In the genomic region with DNA sequence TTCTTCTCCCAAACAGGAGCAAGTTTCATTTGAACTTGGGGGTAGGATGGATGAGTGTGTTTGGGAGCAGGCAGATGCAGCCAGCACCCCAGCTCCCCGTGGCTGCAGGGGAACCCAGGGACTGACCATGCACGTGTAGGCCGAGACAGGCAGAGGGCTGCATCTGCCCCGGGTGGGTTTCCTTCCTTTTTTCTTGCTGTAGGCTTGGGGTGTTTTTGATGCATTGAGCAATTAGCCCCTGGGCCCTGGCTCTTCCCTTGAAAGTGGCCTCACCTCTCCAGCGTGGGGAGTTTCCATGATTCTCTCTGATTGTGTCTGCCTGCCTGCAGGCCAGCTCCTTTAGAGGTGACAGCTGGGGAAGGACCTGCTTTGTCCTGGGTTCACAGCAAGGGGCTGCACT, we compare ENCODE assay signal across 14 mouse cellular contexts. TPM values are rescaled to one million over a fixed set of nuclear protein-coding genes. Genes with fewer than 3 reads are reported as not detected.
A peak's percentile ranks its signal among the peaks of the same experiment; 100 is the strongest.
DNase-seq lines count a peak whose midpoint lies in the region; ATAC-seq lines count a peak whose summit lies in the region.
"Had no signal": no experiment of that assay in that cellular context is flagged by ENCODE, and none has a peak within 500 bp of the region (broad histone marks: within the 10 kb centered on the region; RNA-seq: fewer than 3 reads in every experiment).

No protein-coding gene starts in this region.

- peaks cover 91% of the 10 kb centered on the region for H3K4me1 ChIP-seq in heart, embryonic 13.5 days
- H3K4me1 ChIP-seq in heart, embryonic 11.5 days (ENCODE audit: control insufficient read depth, insufficient read depth, low read length), result peaks cover 55% of the 10 kb centered on the region
- H3K4me1 ChIP-seq in forebrain, embryonic 13.5 days, result peaks cover 100% of the 10 kb centered on the region
- peaks cover 93% of the 10 kb centered on the region for H3K4me1 ChIP-seq in hindbrain, embryonic 15.5 days (replicated peaks)
- H3K4me1 ChIP-seq in midbrain, embryonic 16.5 days (ENCODE audit: control insufficient read depth, insufficient read depth, low read length), result peaks cover 77% of the 10 kb centered on the region

- H3K27ac ChIP-seq in heart, embryonic 13.5 days (replicated peaks), result no peak overlapping the region
- no peak overlapping the region for H3K27ac ChIP-seq in heart, embryonic 11.5 days (ENCODE audit: low read depth, low read length)
- peak overlapping the region; percentile 69 for H3K27ac ChIP-seq in forebrain, embryonic 13.5 days
- 0 out of 2 replicates have a peak overlapping the region, but pooled peaks have one; percentile 1 for H3K27ac ChIP-seq in hindbrain, embryonic 15.5 days (replicated peaks)
- H3K27ac ChIP-seq in midbrain, embryonic 16.5 days (ENCODE audit: low read length), result peak overlapping the region; percentile 19
- H3K27ac ChIP-seq: kidney, embryonic 15.5 days; liver, embryonic 13.5 days had no signal

- no peak for ATAC-seq in heart, embryonic 13.5 days (ENCODE audit: extremely low read depth, insufficient number of reproducible peaks, low FRiP score, low TSS enrichment)
- no peak for ATAC-seq in heart, embryonic 11.5 days (replicated peaks; ENCODE audit: insufficient number of reproducible peaks, low FRiP score, low TSS enrichment)
- no peak for ATAC-seq in forebrain, embryonic 13.5 days
- ATAC-seq in hindbrain, embryonic 15.5 days (ENCODE audit: low FRiP score, low read depth), result no peak
- no peak for ATAC-seq in midbrain, embryonic 16.5 days

- H3K4me3 ChIP-seq in heart, embryonic 13.5 days, result no peak overlapping the region
- H3K4me3 ChIP-seq in heart, embryonic 11.5 days (ENCODE audit: low read depth, low read length), result no peak overlapping the region
- no peak overlapping the region for H3K4me3 ChIP-seq in forebrain, embryonic 13.5 days
- H3K4me3 ChIP-seq in hindbrain, embryonic 15.5 days, result no peak overlapping the region
- H3K4me3 ChIP-seq in midbrain, embryonic 16.5 days (ENCODE audit: low read depth, low read length), result no peak overlapping the region
- H3K4me3 ChIP-seq: kidney, embryonic 15.5 days; liver, embryonic 13.5 days; myocyte had no signal

- DNase-seq in layer of hippocampus, adult 11-12 months (ENCODE audit: low spot score), result no peak
- no peak for DNase-seq in thymus, adult 18-20 months
- DNase-seq in right cerebral cortex, postnatal 36 days (ENCODE audit: low spot score in 2 of 2), result no peak
- DNase-seq: cerebellum, adult 18-20 months; heart, adult 18-20 months; liver, embryonic 13.5 days; lung, postnatal 36 days had no signal

- H3K4me2 ChIP-seq in heart, embryonic 13.5 days, result no peak overlapping the region
- no peak overlapping the region for H3K4me2 ChIP-seq in heart, embryonic 11.5 days
- peak overlapping the region; percentile 96 for H3K4me2 ChIP-seq in forebrain, embryonic 13.5 days
- H3K4me2 ChIP-seq in hindbrain, embryonic 15.5 days, result peak overlapping the region; percentile 1; the same call in 1 of the 2 replicates
- peak overlapping the region; percentile 33; the same call in 1 of the 2 replicates for H3K4me2 ChIP-seq in midbrain, embryonic 16.5 days (ENCODE audit: low read length)
- H3K4me2 ChIP-seq: kidney, embryonic 15.5 days; liver, embryonic 13.5 days had no signal

- H3K9me3 ChIP-seq in heart, embryonic 13.5 days, result no peaks in the 10 kb centered on the region
- no peaks in the 10 kb centered on the region for H3K9me3 ChIP-seq in heart, embryonic 11.5 days (replicated peaks; ENCODE audit: control insufficient read depth, low read length)
- H3K9me3 ChIP-seq in forebrain, embryonic 13.5 days (replicated peaks), result no peaks in the 10 kb centered on the region
- no peaks in the 10 kb centered on the region for H3K9me3 ChIP-seq in hindbrain, embryonic 15.5 days
- H3K9me3 ChIP-seq in midbrain, embryonic 16.5 days (replicated peaks; ENCODE audit: control insufficient read depth, low read length, poor library complexity, severe bottlenecking), result no peaks in the 10 kb centered on the region
- H3K9me3 ChIP-seq: kidney, embryonic 15.5 days; liver, embryonic 13.5 days had no signal

- WGBS in heart, embryonic 13.5 days, result 49% methylated on average over 5 of the region's 5 CpGs
- 64% methylated on average over 5 of the region's 5 CpGs for WGBS in heart, embryonic 11.5 days (ENCODE audit: insufficient replicate concordance)
- WGBS in forebrain, embryonic 13.5 days, result 15% methylated on average over 5 of the region's 5 CpGs
- WGBS in hindbrain, embryonic 15.5 days, result 18% methylated on average over 5 of the region's 5 CpGs
- WGBS in midbrain, embryonic 16.5 days, result 19% methylated on average over 5 of the region's 5 CpGs

- peaks cover 3% of the 10 kb centered on the region; the same call in 1 of the 2 replicates for H3K27me3 ChIP-seq in heart, embryonic 13.5 days (replicated peaks)
- H3K27me3 ChIP-seq in heart, embryonic 11.5 days (ENCODE audit: control insufficient read depth, insufficient read depth, low read length), result no peaks in the 10 kb centered on the region
- H3K27me3 ChIP-seq in forebrain, embryonic 13.5 days, result no peaks in the 10 kb centered on the region
- no peaks in the 10 kb centered on the region for H3K27me3 ChIP-seq in hindbrain, embryonic 15.5 days
- no peaks in the 10 kb centered on the region for H3K27me3 ChIP-seq in midbrain, embryonic 16.5 days (ENCODE audit: control insufficient read depth, insufficient read depth, low read depth, low read length)

- H3K36me3 ChIP-seq in heart, embryonic 13.5 days, result no peaks in the 10 kb centered on the region
- H3K36me3 ChIP-seq in heart, embryonic 11.5 days (ENCODE audit: control insufficient read depth, insufficient read depth, low read length), result no peaks in the 10 kb centered on the region; the same call in 1 of the 2 replicates
- H3K36me3 ChIP-seq in forebrain, embryonic 13.5 days (ENCODE audit: poor library complexity, severe bottlenecking), result peaks cover 49% of the 10 kb centered on the region
- no peaks in the 10 kb centered on the region for H3K36me3 ChIP-seq in hindbrain, embryonic 15.5 days
- H3K36me3 ChIP-seq in midbrain, embryonic 16.5 days (ENCODE audit: control insufficient read depth, insufficient read depth, low read length), result no peaks in the 10 kb centered on the region
- H3K36me3 ChIP-seq: kidney, embryonic 15.5 days; liver, embryonic 13.5 days had no signal

- H3K9ac ChIP-seq in heart, embryonic 13.5 days, result peak overlapping the region; percentile 8; the same call in 1 of the 2 replicates
- no peak overlapping the region for H3K9ac ChIP-seq in heart, embryonic 11.5 days (ENCODE audit: low read depth, low read length)
- peak overlapping the region; percentile 63 for H3K9ac ChIP-seq in forebrain, embryonic 13.5 days
- no peak overlapping the region for H3K9ac ChIP-seq in hindbrain, embryonic 15.5 days
- H3K9ac ChIP-seq in midbrain, embryonic 16.5 days (ENCODE audit: low read depth, low read length), result 0 out of 2 replicates have a peak overlapping the region, but pooled peaks have one; percentile 32
- H3K9ac ChIP-seq: kidney, embryonic 15.5 days; liver, embryonic 13.5 days had no signal

RNA-seq across cellular contexts. Expression of a gene that starts 15.7 kb away (rescaled TPM):
- 7.2 and 8.2 TPM in 2 replicates for polyA plus RNA-seq in heart, embryonic 13.5 days (2015; fragmentation: Nextera tagmentation; extraction: Ambion mirVana)
- polyA plus RNA-seq in heart, embryonic 11.5 days (2014; fragmentation: Nextera tagmentation; extraction: Ambion mirVana), result 6.6 and 7.1 TPM in 2 replicates
- polyA plus RNA-seq in forebrain, embryonic 13.5 days (2015; fragmentation: Nextera tagmentation; extraction: Ambion mirVana), result 81.0 and 89.3 TPM in 2 replicates
- polyA plus RNA-seq in hindbrain, embryonic 15.5 days (2015; fragmentation: Nextera tagmentation; extraction: Ambion mirVana), result 38.7 and 40.3 TPM in 2 replicates
- 41.6 and 50.3 TPM in 2 replicates for polyA plus RNA-seq in midbrain, embryonic 16.5 days (2015; fragmentation: Nextera tagmentation; extraction: Ambion mirVana)

Comparison
In these comparisons a context has a peak if more than half of its experiments do, and no peak if none do; other contexts are left out.
1. H3K9ac ChIP-seq: peak in heart, embryonic 13.5 days (single experiment), forebrain, embryonic 13.5 days (single experiment) and midbrain, embryonic 16.5 days (single experiment); none in heart, embryonic 11.5 days (single experiment) and hindbrain, embryonic 15.5 days (single experiment).
2. H3K27ac ChIP-seq: peak in forebrain, embryonic 13.5 days (single experiment), hindbrain, embryonic 15.5 days (single experiment) and midbrain, embryonic 16.5 days (single experiment); none in heart, embryonic 13.5 days (single experiment) and heart, embryonic 11.5 days (single experiment).
3. H3K4me2 ChIP-seq: peak in forebrain, embryonic 13.5 days (single experiment), hindbrain, embryonic 15.5 days (single experiment) and midbrain, embryonic 16.5 days (single experiment); none in heart, embryonic 13.5 days (single experiment) and heart, embryonic 11.5 days (single experiment).